Mouse (Mus musculus): ENCODE results near the gene Syde2. TPM values are rescaled to one million over a fixed set of nuclear protein-coding genes. Genes with fewer than 3 reads are reported as not detected.
"Not testable (repeated sequence)": the region's sequence is repeated elsewhere in the genome, so short reads cannot be mapped to it uniquely, and the experiment has no call there.

Syde2 gene
- 4.9 and 7.2 TPM in 2 replicates for total RNA-seq (2021)
- long read RNA-seq, experiment 1, full-length matches to known transcripts, result 4 of 6 reads
- long read RNA-seq, experiment 1, partial matches to known transcripts, result 2 of 6 reads
- long read RNA-seq, experiment 1, other reads (novel, unspliced or antisense), result 0 of 6 reads
- long read RNA-seq, experiment 2, result 0 reads

DNA sequence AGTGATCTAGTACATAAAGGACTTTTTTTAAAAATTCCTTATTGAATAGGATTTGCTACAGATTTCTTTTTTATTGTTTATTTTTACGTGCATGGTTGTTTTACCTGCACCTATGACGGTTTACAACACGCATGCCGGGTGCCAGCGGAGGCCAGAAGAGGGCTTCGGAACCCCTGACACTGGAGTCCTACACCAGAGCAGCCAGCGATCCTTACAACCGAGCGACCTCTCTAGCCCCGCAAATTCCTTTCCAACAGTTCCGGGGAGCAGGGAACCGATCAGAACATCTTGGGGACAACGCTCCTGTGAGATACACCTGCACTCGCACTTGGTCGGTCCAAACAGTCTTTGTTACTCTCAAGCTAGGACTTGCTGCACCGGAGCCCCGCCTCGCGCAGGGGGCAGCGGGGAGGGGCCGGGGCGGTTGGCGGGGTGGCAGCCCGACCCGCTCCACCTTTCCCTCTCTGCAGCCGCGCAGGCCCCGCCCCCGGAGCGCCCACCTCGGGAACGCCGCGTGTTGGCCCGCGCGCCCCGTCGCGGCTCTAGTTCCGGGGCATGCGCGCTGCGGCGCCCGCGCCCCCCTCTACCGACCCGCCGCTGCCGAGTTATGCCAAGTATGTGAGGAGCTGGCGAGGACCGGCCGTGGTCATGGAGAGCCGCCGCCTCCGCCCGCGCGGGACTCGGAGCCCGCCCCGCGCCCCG, at the start of gene Syde2:
TSS of gene Syde2 (plus strand) at position 603 of the 702 bp plus-strand sequence.
- peak; percentile 89 for DNase-seq

DNA sequence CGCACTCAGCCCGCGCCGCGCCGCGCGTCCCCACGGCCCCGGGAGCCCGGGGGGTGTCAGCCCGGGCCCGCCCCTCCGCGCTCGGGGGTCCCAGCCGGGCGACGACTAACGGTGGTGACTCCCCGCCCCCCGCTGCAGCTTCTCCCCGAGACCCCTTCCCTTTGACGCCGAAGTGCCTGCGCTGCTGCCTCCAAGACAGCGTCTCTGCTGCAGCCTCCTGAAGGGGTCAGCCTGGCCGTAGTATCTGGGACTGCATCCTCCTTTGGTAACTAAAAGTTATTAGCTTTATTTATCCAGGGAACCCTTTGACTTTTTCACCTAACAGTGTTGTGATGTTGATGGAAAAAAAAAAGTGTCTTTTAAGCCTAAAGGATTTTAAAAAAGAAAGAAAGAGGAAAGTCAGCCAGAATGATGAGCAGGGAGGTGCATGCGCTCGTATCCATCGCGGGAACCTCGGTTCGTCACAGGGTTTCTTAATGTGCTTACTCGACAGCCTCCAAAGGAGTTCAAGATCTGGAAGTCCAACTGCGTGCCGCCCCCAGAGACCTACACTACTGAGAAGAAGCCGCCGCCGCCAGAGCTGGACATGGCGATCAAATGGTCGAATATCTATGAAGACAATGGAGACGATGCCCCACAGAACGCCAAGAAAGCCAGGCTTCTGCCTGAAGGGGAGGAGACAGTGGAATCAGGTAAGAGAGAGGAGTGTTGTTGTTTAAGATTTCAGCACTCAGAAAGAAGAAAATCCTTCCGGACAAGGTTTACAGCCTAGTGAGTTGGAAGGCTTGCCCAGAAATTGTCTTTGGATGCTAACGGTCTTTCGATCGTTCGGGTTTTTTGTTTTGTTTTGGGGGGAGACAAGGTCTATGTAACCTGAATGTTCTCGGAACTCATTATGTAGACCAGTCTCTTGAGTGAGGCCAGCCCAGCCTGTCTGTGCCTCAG, 49.0 kb upstream of the Syde2 start:
- peak; percentile 48 for DNase-seq

DNA sequence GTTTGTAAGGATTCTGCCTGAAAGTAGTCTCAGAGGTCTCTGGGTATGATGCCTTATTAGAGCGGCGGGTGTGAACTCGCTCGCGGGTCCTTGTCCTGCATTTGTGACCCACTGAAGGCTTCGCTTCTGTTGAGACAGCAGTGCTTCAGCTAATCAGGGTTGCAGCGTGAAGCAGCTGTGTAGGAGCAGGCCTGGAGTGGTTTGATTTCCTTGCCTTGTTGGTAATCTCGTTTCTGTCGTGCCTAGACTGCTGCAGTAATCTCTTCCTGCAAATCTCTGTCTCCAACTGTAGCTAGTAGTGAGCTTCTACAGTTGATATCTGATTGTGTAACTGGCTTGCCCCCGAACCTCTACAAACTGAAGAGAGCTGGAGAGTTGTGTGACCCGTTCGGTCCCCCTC, 48.3 kb upstream of the Syde2 start:
- DNase-seq, result no peak

DNA sequence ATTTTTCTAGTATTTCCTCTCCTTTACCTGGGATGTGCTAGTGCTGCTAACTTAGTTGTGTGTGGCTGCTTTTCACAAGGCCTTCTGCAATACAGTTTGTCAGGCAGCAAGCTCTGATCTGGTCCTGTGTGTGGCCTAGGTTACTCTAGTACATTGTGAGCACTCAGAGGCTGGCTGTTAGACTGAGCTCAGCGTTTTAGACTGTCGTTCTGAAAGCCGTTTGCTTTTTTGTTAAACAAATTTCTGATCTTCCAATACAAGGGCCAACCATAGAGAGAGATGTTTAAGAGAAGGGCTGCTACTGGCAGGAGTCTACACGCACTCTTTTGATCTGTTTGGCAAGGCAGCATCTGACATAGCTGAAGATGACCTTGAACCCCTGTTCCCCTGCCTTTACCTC, 47.7 kb upstream of the Syde2 start:
- DNase-seq, result no peak

DNA sequence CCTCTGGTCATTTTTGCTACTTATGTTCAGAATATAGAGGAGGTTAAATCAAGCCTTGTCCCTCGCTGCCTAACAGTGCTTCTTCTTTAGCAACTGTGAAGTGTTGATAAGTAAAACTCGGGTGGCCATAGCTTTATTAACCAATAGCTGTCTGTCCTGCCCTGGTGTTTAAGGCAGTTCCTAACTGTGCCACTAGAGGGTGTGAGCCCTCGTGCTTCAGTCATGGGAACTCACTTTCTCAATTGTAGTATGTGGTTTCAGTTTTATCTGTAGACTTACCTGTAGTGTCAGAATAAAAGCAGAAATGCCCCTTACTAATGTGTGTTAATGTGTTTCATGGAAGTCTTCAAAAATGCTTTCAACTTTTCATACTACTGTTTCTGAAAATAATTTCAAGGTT, 45.7 kb upstream of the Syde2 start:
- peak; percentile 77 for DNase-seq

DNA sequence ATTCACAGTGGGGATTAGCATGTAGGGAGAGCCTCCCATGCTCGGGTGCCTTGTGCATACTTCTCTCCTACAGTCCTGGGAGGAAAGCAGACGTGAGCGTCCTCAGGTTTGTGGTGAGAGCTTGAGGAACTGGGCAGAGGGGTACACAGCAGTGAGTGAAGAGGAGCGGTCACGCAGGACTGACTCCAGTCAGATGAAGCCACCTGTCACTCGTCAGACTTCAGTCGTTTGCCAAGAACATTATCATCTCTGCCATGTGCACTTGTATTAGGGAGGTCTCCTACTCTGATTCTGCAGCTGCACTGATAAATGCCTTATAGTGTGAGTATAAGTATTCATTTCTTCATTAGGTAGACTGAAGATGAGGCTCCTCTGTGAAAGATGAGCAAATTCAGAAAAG, 43.3 kb upstream of the Syde2 start:
- no peak for DNase-seq

DNA sequence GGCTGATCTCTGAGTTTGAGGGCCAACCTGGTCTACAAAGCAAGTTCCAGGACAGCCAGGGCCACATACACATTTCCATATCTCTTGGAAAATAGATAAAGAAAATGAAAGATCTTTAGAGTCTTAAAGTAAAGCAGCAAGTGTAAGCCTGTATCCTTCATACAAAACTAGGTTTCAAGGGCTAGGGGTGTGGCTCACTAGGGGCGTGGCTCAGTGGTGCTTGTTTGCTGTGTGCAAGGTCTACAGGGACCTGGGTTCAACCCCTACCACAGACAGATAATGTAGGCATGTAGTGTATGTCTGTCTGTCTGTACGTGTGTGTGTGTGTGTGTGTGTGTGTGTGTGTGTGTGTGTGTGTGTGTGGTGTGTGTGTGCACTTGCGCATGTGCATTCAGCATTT, 41.8 kb upstream of the Syde2 start:
- DNase-seq, result no peak

DNA sequence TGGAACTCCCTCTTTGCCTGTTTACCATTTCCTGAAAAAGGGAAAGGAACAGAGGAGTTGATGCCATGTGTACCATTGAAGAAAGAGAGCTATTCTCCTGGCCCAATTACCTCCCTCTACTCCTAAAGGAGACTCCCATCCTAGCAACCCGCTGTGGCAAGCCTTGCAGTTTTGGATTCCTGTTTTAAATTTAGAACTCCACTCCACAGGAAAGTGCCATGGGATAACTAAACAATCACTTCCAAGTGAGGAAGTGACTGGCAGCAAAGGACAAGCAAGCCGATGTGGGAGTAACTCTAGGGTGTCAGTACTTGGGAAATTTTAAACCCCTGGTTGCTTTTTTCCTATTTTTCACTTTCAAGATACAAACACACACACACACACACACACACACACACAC, 41.0 kb upstream of the Syde2 start:
- no peak for DNase-seq

DNA sequence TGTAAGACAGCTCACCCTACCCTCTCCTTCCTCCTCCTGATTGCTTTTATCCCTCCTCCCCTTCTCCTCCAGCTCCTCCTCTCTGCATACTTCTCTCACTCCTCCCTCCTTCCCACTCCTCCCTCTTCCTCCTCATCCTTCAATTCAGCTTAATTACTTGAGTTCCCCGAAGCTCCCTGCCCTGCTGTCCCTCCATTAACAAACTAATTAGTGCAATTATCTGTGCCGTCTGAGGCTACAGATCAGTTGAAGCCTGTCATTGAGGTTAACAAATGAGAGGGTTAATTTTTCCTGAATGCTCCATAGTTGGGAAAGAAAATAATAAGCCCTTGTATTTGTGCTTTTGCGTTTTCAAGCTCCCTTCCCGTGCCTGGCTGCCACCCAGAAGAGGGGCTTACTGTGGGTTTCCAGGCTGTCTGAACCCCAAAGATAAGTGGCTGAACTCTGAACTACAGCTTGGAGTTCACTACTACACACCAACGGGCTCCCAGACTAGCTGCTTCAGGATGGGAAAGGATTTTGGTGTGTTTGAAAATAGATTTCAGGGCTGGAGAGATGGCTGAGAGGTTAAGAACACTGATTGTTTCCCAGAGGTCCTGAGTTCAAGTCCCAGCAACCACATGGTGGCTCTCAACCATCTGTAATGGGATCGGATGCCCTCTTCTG, 40.0 kb upstream of the Syde2 start:
- DNase-seq, result no peak

DNA sequence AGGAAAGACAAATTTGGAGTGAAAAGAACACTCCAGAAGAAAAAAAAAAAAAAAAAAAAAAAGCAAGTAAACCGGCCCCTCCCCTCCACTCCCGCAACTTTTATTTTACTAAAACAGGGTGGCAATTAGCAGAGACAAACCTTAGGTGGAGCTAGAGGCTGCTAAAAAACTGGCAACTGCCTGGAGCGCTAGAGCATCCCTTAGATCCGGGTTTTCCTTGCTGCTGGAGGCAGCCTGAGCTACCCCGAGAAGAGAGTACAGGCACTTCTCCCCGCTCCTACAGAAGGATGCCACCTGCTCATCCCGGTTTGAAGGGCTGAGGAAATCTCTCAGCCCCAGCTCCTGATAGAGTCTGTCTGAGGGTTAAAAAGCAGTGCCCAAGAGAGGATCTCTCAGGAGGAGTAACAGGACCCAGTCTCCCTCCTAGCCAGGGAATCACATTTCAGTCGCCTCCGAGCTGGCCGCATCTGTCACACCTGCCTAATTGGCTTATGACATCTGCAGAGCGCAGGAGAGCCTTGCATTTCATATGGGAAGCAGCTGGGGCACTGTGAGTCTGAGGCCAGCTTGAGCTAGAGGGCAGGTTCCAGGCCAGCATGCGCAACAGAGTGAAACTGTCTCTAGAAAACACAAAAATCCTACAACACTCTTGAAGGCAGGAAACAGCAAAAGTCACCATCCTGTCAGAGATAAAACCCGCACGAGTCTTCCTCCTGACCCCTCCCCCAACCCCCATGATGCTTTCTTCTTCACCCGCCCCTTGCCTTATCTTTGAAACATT, 37.4 kb upstream of the Syde2 start:
- peak; percentile 61 for DNase-seq

DNA sequence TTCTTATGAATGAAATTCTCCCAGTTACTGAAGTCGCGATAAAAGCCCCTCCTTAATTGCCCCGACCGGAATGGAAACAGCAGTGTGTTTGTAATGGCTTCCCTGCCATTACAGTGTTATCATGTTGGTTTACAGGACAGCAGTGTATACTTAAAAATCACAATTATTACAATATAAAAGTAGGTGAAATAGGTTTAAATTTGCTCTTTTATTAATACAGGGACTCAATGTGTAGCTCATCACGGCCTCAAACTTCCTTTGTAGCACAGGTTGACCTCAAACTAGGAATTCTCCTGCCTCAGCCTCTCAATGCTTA, 36.9 kb upstream of the Syde2 start:
- no peak for DNase-seq

DNA sequence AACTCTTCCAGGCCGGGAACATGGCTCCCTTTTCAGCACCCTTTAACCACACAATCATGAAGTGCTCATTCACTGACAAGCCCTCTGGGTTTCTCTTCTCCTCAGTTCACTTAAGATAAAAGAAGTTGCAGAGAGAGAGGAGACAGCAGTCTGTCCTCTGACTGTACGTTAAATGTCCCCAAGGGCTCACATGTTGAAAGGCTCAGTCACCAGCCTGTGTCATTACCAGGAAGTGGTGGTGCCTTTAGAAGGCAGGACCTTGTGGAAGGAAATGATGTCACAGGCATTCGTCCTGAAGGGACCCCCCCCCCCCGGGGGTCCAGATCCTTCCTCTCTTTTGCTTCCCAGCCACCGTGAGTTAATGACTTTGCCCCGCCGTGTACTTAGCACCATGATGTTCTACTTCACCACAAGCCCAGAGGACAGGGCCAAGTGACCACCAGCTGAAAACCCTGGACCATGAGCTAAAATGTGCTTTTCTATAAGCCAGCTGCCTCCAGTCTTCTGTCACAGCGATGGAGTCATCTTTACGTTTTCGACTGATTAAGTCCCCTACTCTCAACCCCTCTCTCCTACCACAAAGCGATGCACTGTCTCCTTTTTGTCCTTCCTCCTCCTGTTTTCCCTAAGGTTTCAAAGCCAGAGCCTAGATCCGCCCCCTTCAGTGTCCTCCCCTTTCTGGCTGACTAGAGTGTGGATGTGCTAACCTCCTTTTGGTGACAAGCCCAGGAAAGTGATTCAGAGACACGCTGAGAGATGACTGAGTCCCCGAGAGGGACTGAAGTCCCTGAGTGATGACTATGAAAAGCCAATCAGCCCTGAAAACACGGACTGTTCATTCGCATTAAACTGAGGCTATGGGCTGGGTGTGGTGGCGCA, 36.1 kb upstream of the Syde2 start:
- peak; percentile 72 for DNase-seq

DNA sequence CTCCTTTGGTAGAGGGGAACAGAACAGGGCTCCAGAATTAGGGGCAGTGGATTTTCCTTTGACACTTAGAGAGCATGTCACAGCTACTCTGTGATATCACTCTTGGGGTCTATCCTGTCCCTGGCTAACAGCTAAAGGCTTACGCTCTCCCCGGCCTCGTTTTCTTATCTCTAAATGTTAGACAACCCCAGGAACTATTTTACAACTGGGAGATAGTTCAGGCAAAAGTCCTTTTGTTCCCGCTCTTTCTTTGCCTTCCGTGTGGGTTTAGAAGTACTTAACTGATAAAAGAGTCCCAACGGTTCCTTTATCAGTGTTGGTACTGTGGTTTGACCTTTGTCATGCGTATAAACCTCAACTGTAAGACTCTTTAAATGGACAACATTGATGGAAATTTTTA, 34.7 kb upstream of the Syde2 start:
- no peak for DNase-seq

DNA sequence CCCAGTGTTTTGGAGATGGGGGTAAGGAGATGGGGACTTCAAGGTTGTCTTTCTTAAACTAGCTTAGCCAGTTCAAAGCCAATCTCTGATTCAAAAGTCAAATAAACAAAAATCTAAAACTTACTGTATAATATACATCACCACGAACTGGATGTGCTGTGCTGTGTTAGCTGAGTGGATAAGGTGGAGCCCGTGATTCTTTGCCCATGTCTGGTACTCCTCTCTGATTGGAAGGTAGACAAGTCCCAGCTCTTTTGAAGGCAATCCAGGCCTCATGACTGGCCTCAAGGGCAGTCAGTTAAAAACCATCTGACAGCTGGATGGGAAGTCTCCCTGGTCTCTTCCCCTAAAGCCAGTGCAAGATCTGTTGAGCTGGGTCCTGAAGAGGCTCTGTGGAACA, 34.3 kb upstream of the Syde2 start:
- no peak for DNase-seq

DNA sequence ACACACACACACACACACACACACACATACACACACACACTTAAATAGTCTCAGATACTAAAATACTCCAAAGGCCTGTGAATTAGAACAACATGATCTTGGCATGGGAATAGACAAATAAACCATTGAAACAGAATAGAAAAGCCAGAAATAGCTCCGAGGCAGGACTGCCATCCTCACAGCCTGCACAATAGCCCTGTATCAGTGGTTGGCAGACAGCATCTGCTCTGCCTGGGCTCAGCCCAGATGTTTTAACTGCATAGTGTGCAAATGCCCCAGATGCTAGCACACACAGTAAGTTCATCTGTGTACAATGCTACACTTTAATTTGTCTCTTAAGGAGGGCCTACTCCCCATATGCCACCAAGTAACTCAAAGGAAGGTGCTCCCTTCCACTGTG, 27.8 kb upstream of the Syde2 start:
- DNase-seq, result no peak

DNA sequence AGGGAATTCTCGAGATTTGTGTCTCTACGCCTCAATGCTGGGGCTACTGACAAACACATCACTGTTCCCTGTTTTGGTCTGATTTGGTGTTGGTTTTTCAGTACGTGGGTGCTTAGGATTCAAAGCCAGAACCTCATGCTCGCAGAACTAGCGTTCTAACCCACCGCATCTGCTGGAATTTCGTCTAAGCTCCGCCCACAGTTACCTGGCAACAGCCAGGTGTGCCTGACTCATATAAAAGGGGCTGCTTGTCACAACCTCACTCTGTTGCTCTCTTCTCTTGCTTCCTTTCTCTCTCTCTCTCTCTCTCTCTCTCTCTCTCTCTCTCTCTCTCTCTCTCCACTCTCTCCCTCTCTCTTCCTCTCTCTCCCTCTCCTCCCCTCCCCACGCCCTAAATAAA, 25.3 kb upstream of the Syde2 start:
- DNase-seq, result no peak

DNA sequence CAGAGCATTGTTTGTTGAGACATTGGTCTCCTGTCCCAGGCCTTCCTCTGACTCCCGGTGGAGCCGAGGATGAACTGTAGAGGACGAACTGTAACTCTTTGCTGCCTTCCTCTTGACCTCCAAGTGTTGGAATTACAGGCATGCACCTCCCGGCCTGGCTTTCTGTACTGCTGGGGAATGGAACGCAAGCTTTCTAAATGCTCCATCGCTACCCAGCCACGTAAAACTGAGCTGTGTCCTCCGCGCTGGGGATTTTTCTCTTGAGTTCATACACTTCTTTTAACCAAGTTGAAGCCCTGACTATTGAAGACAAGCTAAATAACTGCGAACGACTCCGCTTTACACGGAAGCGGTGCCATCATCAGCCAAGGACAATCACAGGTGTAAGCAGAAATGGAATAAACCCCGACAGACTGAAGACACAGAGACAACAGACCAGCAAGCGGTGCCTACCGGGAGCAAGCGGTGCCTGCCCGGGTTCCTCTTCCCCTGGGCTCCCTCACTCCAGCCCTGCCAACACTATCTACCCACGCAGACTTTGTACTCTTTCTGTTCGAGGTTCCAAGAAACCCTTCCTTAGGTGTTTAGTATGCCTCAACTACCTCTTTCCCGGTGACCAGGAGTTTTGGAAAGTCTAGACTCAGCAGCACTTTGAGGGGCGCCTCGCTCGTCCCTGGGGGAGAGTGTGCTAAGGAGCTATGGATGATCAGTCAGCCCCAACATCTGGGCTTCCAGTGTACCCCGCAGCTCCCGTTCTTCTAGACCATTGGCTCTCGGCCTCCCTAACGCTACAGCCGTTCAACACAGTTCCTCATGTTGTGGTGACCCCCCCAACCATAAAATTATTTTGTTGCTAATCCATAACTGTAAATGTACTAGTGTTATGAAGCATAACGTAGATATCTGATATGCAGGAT, 24.3 kb upstream of the Syde2 start:
- peak; percentile 17 for DNase-seq

DNA sequence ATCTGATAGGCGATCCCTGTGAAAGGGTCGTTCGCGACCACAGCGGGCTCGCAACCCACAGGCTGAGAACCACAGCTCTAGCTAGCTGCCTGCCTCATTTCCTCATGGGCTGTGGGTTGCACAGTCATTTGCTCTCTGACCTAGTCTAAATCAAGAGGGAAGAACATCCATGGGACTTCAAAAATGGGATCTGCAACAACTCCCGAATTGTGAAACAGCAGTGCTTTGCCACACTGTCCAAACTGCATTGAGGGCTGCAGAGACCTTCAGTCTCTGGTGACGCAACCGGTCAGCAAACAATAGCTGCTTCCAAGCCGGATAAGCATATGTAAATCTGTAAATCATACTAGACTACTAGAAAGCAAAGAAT, 23.7 kb upstream of the Syde2 start:
- DNase-seq, result peak; percentile 53

DNA sequence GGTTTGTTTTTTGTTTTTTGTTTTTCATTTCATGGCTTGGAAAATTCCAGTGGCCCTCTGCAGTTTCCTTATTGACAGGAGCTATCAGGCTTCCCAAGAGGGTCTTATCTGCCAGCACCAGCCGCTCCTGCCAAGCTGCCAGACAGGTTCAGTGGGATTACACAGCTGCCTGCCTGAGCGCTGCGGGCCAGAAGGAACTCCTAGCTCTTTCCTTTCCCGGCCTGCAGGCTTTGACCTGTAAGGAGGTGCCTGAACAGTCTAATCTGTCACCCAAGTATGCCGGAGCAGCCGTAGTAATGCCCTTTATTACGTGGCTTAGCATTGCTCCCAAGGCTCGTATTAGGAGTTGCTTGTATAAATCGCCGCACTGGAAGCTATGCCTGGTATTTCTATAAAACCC, 23.2 kb upstream of the Syde2 start:
- DNase-seq, result peak; percentile 44

DNA sequence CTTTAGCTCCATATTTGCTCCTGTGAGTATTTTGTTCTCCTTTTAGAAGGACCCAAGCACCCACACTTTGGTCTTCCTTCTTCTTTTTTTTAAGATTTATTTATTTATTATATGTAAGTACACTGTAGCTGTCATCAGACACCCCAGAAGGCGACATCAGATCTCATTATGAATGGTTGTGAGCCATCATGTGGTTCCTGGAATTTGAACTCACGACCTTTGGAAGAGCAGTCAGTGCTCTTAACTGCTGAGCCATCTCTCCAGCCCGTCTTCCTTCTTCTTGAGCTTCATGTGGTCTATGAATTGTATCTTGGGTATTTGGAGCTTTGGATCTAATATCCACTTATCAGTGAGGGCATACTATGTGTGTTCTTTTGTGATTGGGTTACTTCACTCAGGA, 22.1 kb upstream of the Syde2 start:
- DNase-seq, result not testable (repeated sequence)
